Mouse (Mus musculus): Measurements from ENCODE around the gene Nav1. TPM values are rescaled to one million over a fixed set of nuclear protein-coding genes. Genes with fewer than 3 reads are reported as not detected.
A peak's percentile ranks its signal among the peaks of the same experiment; 100 is the strongest.

The Nav1 gene
- polyA plus RNA-seq, 1 experiment from 2014 or later, result 18.0 TPM

- ATAC-seq (ENCODE audit: low read depth), result peak; percentile 38; the same call in 1 of the 2 replicates
- no peak overlapping the region for H3K27ac ChIP-seq (replicated peaks; ENCODE audit: low read depth, low read length)
- 53% methylated on average over 11 of the region's 11 CpGs for WGBS
- H3K9ac ChIP-seq (ENCODE audit: low read depth, low read length), result no peak overlapping the region
- H3K27me3 ChIP-seq (replicated peaks; ENCODE audit: control insufficient read depth, insufficient read depth, low read length), result no peaks in the 10 kb centered on the region
- DNase-seq (ENCODE audit: low spot score), result no peak
- 0 out of 2 replicates have a peak, but pooled peaks cover 13% of the 10 kb centered on the region for H3K4me1 ChIP-seq (ENCODE audit: control insufficient read depth, insufficient read depth, low read length)
- H3K36me3 ChIP-seq (ENCODE audit: control insufficient read depth, insufficient read depth, low read length), result no peaks in the 10 kb centered on the region
- H3K9me3 ChIP-seq (ENCODE audit: control insufficient read depth, low read length), result no peaks in the 10 kb centered on the region
- H3K4me2 ChIP-seq (ENCODE audit: low read depth, low read length), result no peak overlapping the region
- H3K4me3 ChIP-seq (ENCODE audit: low read depth, low read length), result no peak overlapping the region
Measured at GRCm38 (mm10) chr1:135635323-135636064, 28.4 kb upstream of the Nav1 start.

DNA sequence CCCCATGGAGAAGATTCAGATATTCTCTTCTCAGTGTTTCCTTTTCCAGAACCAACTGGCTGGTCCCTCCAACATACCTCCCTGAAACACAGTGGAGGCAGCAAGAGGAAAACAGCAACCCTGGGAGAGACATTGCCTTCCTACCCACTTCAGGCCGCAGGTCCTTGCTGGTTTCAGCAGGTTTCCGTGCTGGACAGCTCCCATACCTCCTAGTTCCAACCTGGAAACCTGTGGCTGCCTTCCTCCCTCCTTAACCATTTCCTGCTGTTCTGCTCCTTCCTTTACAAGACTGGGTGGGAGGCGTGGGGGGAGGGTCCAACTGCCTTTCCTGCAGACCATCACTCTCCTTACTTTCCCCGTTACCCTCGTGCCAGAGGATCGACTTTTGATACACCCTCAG, 27.7 kb upstream of the Nav1 start:
- Histone ChIP-seq H3K36me3 (ENCODE audit: control insufficient read depth, insufficient read depth, low read length) (no peaks in the 10 kb centered on the region), H3K27me3 (replicated peaks; ENCODE audit: control insufficient read depth, insufficient read depth, low read length) (no peaks in the 10 kb centered on the region), H3K27ac (replicated peaks; ENCODE audit: low read depth, low read length) (no peak overlapping the region), H3K9me3 (ENCODE audit: control insufficient read depth, low read length) (no peaks in the 10 kb centered on the region), H3K4me1 (ENCODE audit: control insufficient read depth, insufficient read depth, low read length) (0 out of 2 replicates have a peak, but pooled peaks cover 13% of the 10 kb centered on the region), H3K4me3 (ENCODE audit: low read depth, low read length) (no peak overlapping the region), H3K4me2 (ENCODE audit: low read depth, low read length) (no peak overlapping the region), H3K9ac (ENCODE audit: low read depth, low read length) (no peak overlapping the region)
- WGBS, result 12% methylated on average over 6 of the region's 6 CpGs
- ATAC-seq (ENCODE audit: low read depth), result no peak
- peak; percentile 68 for DNase-seq (ENCODE audit: low spot score)

DNA sequence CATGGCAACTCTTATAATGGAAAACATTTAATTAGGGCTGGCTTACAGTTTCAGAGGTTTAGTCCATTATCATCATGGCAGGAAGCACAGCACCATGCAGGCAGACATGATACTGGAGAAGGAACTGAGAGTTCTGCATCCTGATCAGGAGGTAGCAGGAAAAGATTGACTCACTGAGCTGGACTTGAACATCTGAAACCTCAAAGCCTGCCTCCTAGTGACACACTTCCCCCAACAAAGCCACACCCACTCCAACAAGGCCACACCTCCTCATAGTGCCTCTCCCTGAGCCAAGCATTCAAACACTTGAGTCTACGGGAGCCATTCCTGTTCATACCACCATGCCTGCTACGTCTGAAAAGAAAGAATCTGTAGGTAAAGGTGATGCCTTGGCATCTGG, 26.8 kb upstream of the Nav1 start:
- Histone ChIP-seq H3K4me3 (ENCODE audit: low read depth, low read length) (no peak overlapping the region), H3K9me3 (ENCODE audit: control insufficient read depth, low read length) (no peaks in the 10 kb centered on the region), H3K9ac (ENCODE audit: low read depth, low read length) (no peak overlapping the region), H3K27me3 (replicated peaks; ENCODE audit: control insufficient read depth, insufficient read depth, low read length) (no peaks in the 10 kb centered on the region), H3K27ac (replicated peaks; ENCODE audit: low read depth, low read length) (no peak overlapping the region), H3K4me1 (ENCODE audit: control insufficient read depth, insufficient read depth, low read length) (0 out of 2 replicates have a peak, but pooled peaks cover 13% of the 10 kb centered on the region), H3K36me3 (ENCODE audit: control insufficient read depth, insufficient read depth, low read length) (no peaks in the 10 kb centered on the region), H3K4me2 (ENCODE audit: low read depth, low read length) (no peak overlapping the region)
- WGBS, result 80% methylated on average over 2 of the region's 2 CpGs
- ATAC-seq (ENCODE audit: low read depth), result no peak
- no peak for DNase-seq (ENCODE audit: low spot score)

- Histone ChIP-seq H3K4me1 (ENCODE audit: control insufficient read depth, insufficient read depth, low read length) (0 out of 2 replicates have a peak, but pooled peaks cover 13% of the 10 kb centered on the region), H3K9me3 (ENCODE audit: control insufficient read depth, low read length) (no peaks in the 10 kb centered on the region), H3K27ac (replicated peaks; ENCODE audit: low read depth, low read length) (no peak overlapping the region), H3K36me3 (ENCODE audit: control insufficient read depth, insufficient read depth, low read length) (no peaks in the 10 kb centered on the region), H3K27me3 (replicated peaks; ENCODE audit: control insufficient read depth, insufficient read depth, low read length) (no peaks in the 10 kb centered on the region), H3K4me2 (ENCODE audit: low read depth, low read length) (no peak overlapping the region), H3K4me3 (ENCODE audit: low read depth, low read length) (no peak overlapping the region), H3K9ac (ENCODE audit: low read depth, low read length) (no peak overlapping the region)
- ATAC-seq (ENCODE audit: low read depth), result no peak
- 87% methylated on average over 4 of the region's 4 CpGs for WGBS
- DNase-seq (ENCODE audit: low spot score), result no peak
Measured at GRCm38 (mm10) chr1:135633478-135633877, 26.4 kb upstream of the Nav1 start.

GRCm38 (mm10) chr1:135632199-135632598, 25.1 kb upstream of the Nav1 start:
- Histone ChIP-seq H3K27ac (replicated peaks; ENCODE audit: low read depth, low read length) (no peak overlapping the region), H3K4me3 (ENCODE audit: low read depth, low read length) (no peak overlapping the region), H3K4me2 (ENCODE audit: low read depth, low read length) (no peak overlapping the region), H3K4me1 (ENCODE audit: control insufficient read depth, insufficient read depth, low read length) (0 out of 2 replicates have a peak, but pooled peaks cover 13% of the 10 kb centered on the region), H3K9ac (ENCODE audit: low read depth, low read length) (no peak overlapping the region), H3K27me3 (replicated peaks; ENCODE audit: control insufficient read depth, insufficient read depth, low read length) (no peaks in the 10 kb centered on the region), H3K9me3 (ENCODE audit: control insufficient read depth, low read length) (no peaks in the 10 kb centered on the region), H3K36me3 (ENCODE audit: control insufficient read depth, insufficient read depth, low read length) (no peaks in the 10 kb centered on the region)
- DNase-seq (ENCODE audit: low spot score) (no peak), ATAC-seq (ENCODE audit: low read depth) (no peak)
- WGBS, result 54% methylated on average over 1 of the region's 1 CpGs

GRCm38 (mm10) chr1:135631515-135631914, 24.4 kb upstream of the Nav1 start:
- WGBS, result 40% methylated on average over 8 of the region's 8 CpGs
- DNase-seq (ENCODE audit: low spot score), result peak; percentile 86

GRCm38 (mm10) chr1:135629846-135630245, 22.8 kb upstream of the Nav1 start:
- Histone ChIP-seq H3K27ac (replicated peaks; ENCODE audit: low read depth, low read length) (no peak overlapping the region), H3K27me3 (replicated peaks; ENCODE audit: control insufficient read depth, insufficient read depth, low read length) (no peaks in the 10 kb centered on the region), H3K36me3 (ENCODE audit: control insufficient read depth, insufficient read depth, low read length) (no peaks in the 10 kb centered on the region), H3K4me3 (ENCODE audit: low read depth, low read length) (no peak overlapping the region), H3K4me1 (ENCODE audit: control insufficient read depth, insufficient read depth, low read length) (0 out of 2 replicates have a peak, but pooled peaks cover 13% of the 10 kb centered on the region), H3K9me3 (ENCODE audit: control insufficient read depth, low read length) (no peaks in the 10 kb centered on the region), H3K4me2 (ENCODE audit: low read depth, low read length) (no peak overlapping the region), H3K9ac (ENCODE audit: low read depth, low read length) (no peak overlapping the region)
- ATAC-seq (ENCODE audit: low read depth) (no peak), DNase-seq (ENCODE audit: low spot score) (no peak)
- WGBS, result 78% methylated on average over 5 of the region's 5 CpGs

More at GRCm38 (mm10) chr1:135631515-135631914, 24.4 kb upstream of the Nav1 start:
- H3K4me1 ChIP-seq (ENCODE audit: control insufficient read depth, insufficient read depth, low read length), result 0 out of 2 replicates have a peak, but pooled peaks cover 13% of the 10 kb centered on the region
- H3K4me3 ChIP-seq (ENCODE audit: low read depth, low read length), result no peak overlapping the region
- H3K9ac ChIP-seq (ENCODE audit: low read depth, low read length), result no peak overlapping the region
- no peak overlapping the region for H3K4me2 ChIP-seq (ENCODE audit: low read depth, low read length)
- H3K9me3 ChIP-seq (ENCODE audit: control insufficient read depth, low read length), result no peaks in the 10 kb centered on the region
- no peak overlapping the region for H3K27ac ChIP-seq (replicated peaks; ENCODE audit: low read depth, low read length)
- ATAC-seq (ENCODE audit: low read depth), result peak; percentile 65; the same call in 1 of the 2 replicates
- H3K36me3 ChIP-seq (ENCODE audit: control insufficient read depth, insufficient read depth, low read length), result no peaks in the 10 kb centered on the region
- H3K27me3 ChIP-seq (replicated peaks; ENCODE audit: control insufficient read depth, insufficient read depth, low read length), result no peaks in the 10 kb centered on the region

- Histone ChIP-seq H3K4me2 (ENCODE audit: low read depth, low read length) (no peak overlapping the region), H3K9ac (ENCODE audit: low read depth, low read length) (no peak overlapping the region), H3K4me1 (ENCODE audit: control insufficient read depth, insufficient read depth, low read length) (0 out of 2 replicates have a peak, but pooled peaks cover under 1% of the 10 kb centered on the region), H3K27ac (replicated peaks; ENCODE audit: low read depth, low read length) (no peak overlapping the region), H3K36me3 (ENCODE audit: control insufficient read depth, insufficient read depth, low read length) (no peaks in the 10 kb centered on the region), H3K4me3 (ENCODE audit: low read depth, low read length) (no peak overlapping the region), H3K9me3 (ENCODE audit: control insufficient read depth, low read length) (no peaks in the 10 kb centered on the region), H3K27me3 (replicated peaks; ENCODE audit: control insufficient read depth, insufficient read depth, low read length) (no peaks in the 10 kb centered on the region)
- DNase-seq (ENCODE audit: low spot score) (no peak), ATAC-seq (ENCODE audit: low read depth) (no peak)
- 77% methylated on average over 6 of the region's 6 CpGs for WGBS
Measured at GRCm38 (mm10) chr1:135626218-135626617, 19.1 kb upstream of the Nav1 start.

GRCm38 (mm10) chr1:135625741-135626140, 18.6 kb upstream of the Nav1 start:
- Histone ChIP-seq H3K4me2 (ENCODE audit: low read depth, low read length) (no peak overlapping the region), H3K27me3 (replicated peaks; ENCODE audit: control insufficient read depth, insufficient read depth, low read length) (no peaks in the 10 kb centered on the region), H3K4me3 (ENCODE audit: low read depth, low read length) (no peak overlapping the region), H3K9me3 (ENCODE audit: control insufficient read depth, low read length) (no peaks in the 10 kb centered on the region), H3K4me1 (ENCODE audit: control insufficient read depth, insufficient read depth, low read length) (no peaks in the 10 kb centered on the region), H3K27ac (replicated peaks; ENCODE audit: low read depth, low read length) (no peak overlapping the region), H3K36me3 (ENCODE audit: control insufficient read depth, insufficient read depth, low read length) (no peaks in the 10 kb centered on the region), H3K9ac (ENCODE audit: low read depth, low read length) (no peak overlapping the region)
- DNase-seq (ENCODE audit: low spot score) (no peak), ATAC-seq (ENCODE audit: low read depth) (no peak)
- WGBS, result 26% methylated on average over 3 of the region's 3 CpGs
